In the genomic region with DNA sequence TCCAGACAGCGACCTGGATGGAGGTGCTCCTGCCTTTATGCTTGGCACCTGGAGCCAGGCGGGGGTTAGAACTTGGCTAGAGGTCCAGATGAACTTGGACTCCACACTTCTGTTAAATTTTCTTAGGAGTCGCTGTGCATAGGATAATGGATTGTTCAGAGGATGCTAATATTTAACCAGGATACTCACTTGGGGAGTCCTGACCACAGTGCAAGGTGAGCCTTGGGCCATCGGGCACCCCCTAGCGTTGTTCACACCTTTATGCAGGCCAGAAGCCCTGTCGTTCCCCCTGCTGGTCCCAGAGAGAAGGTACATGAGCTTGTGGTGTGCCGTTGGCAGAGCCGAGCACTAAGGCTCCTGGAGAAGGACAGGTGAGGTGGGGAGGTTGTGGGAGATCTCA, we compare ENCODE assay signal across 16 mouse cellular contexts. TPM values are rescaled to one million over a fixed set of nuclear protein-coding genes. Genes with fewer than 3 reads are reported as not detected.
DNase-seq lines count a peak whose midpoint lies in the region; ATAC-seq and TF ChIP-seq lines count a peak whose summit lies in the region.
"Had no signal": no experiment of that assay in that cellular context is flagged by ENCODE, and none has a peak within 500 bp of the region (broad histone marks: within the 10 kb centered on the region; RNA-seq: fewer than 3 reads in every experiment).

No protein-coding gene starts in this region.

- no peak overlapping the region for H3K9ac ChIP-seq in liver, adult 2 months (ENCODE audit: low read depth, low read length)
- no peak overlapping the region for H3K9ac ChIP-seq in liver, embryonic 11.5 days (ENCODE audit: low read depth, low read length)
- no peak overlapping the region for H3K9ac ChIP-seq in intestine, embryonic 15.5 days
- H3K9ac ChIP-seq: embryonic facial prominence, embryonic 15.5 days; heart, embryonic 15.5 days had no signal

- no peak overlapping the region for H3K4me2 ChIP-seq in liver, embryonic 11.5 days
- H3K4me2 ChIP-seq in intestine, embryonic 15.5 days (replicated peaks) = no peak overlapping the region
- H3K4me2 ChIP-seq: embryonic facial prominence, embryonic 15.5 days; heart, embryonic 15.5 days had no signal

- H3K9me3 ChIP-seq in liver, embryonic 11.5 days (ENCODE audit: control insufficient read depth, low read length) = no peaks in the 10 kb centered on the region
- H3K9me3 ChIP-seq in intestine, embryonic 15.5 days = no peaks in the 10 kb centered on the region
- H3K9me3 ChIP-seq: embryonic facial prominence, embryonic 15.5 days; heart, embryonic 15.5 days had no signal

- peaks cover 7% of the 10 kb centered on the region for H3K4me1 ChIP-seq in liver, adult 2 months (ENCODE audit: control insufficient read depth, insufficient read depth, low read length)
- H3K4me1 ChIP-seq in liver, embryonic 11.5 days (replicated peaks; ENCODE audit: control insufficient read depth, insufficient read depth, low read length) = peaks cover 8% of the 10 kb centered on the region
- peaks cover 33% of the 10 kb centered on the region for H3K4me1 ChIP-seq in intestine, embryonic 15.5 days (replicated peaks)

- in situ Hi-C loops in Patski (cut with MboI; ENCODE audit: low pct_unique_long_range_greater_than_20kb) = no loop called here

- TF ChIP-seq CTCF in liver, adult 2 months (IDR thresholded peaks at IDR 0.05; ENCODE audit: low read depth, low read length) = peak; percentile 57
- TF ChIP-seq CTCF in Patski (IDR thresholded peaks at IDR 0.05) = peak; percentile 58

- CTCF ChIA-PET in Patski (lab: Charles Lee) = no interaction called here

- intact Hi-C loops in heart, postnatal 14 days (cut with DNase I) = no loop called here

- H3K4me3 ChIP-seq in liver, adult 2 months (ENCODE audit: insufficient read depth, low read depth, low read length) = no peak overlapping the region
- H3K4me3 ChIP-seq in liver, embryonic 11.5 days (ENCODE audit: low read depth, low read length) = no peak overlapping the region
- no peak overlapping the region for H3K4me3 ChIP-seq in intestine, embryonic 15.5 days (replicated peaks)
- H3K4me3 ChIP-seq: embryonic facial prominence, embryonic 15.5 days; heart, embryonic 15.5 days had no signal

- H3K79me2 ChIP-seq in liver, adult 2 months (ENCODE audit: control insufficient read depth, insufficient read depth, low read length) = peaks cover 30% of the 10 kb centered on the region; the same call in 1 of the 2 replicates

- H3K36me3 ChIP-seq in liver, adult 2 months (ENCODE audit: control insufficient read depth, insufficient read depth, low read length) = peaks cover 7% of the 10 kb centered on the region
- peaks cover 12% of the 10 kb centered on the region; the same call in 1 of the 2 replicates for H3K36me3 ChIP-seq in liver, embryonic 11.5 days (ENCODE audit: control insufficient read depth, insufficient read depth, low read length)
- H3K36me3 ChIP-seq in intestine, embryonic 15.5 days = peaks cover 16% of the 10 kb centered on the region

- POLR2A ChIA-PET in Patski (lab: Charles Lee) = interaction anchor here (1.1 kb wide), 1 partner anchor 9 kb away, joined by 4 read pairs; no protein-coding TSS in a partner anchor

- no peak for TF ChIP-seq POLR2A in liver, adult 2 months (IDR thresholded peaks at IDR 0.05; ENCODE audit: extremely low read depth, insufficient read depth, low read length)

- no peak overlapping the region for H3K27ac ChIP-seq in liver, adult 2 months (replicated peaks; ENCODE audit: insufficient read depth, low read depth, low read length)
- H3K27ac ChIP-seq in liver, embryonic 11.5 days (ENCODE audit: low read depth, low read length) = no peak overlapping the region
- no peak overlapping the region for H3K27ac ChIP-seq in intestine, embryonic 15.5 days
- H3K27ac ChIP-seq: heart, embryonic 15.5 days had no signal

- ATAC-seq in liver, embryonic 11.5 days (replicated peaks; ENCODE audit: low FRiP score) = no peak
- ATAC-seq in Patski = no peak
- peak; percentile 54; the same call in 1 of the 2 replicates for ATAC-seq in intestine, embryonic 15.5 days

- H3K27me3 ChIP-seq in liver, adult 2 months (ENCODE audit: control insufficient read depth, insufficient read depth, low read length) = no peaks in the 10 kb centered on the region
- no peaks in the 10 kb centered on the region for H3K27me3 ChIP-seq in liver, embryonic 11.5 days (replicated peaks; ENCODE audit: control insufficient read depth, insufficient read depth, low read length)
- no peaks in the 10 kb centered on the region for H3K27me3 ChIP-seq in Patski
- H3K27me3 ChIP-seq in intestine, embryonic 15.5 days (replicated peaks) = no peaks in the 10 kb centered on the region
- H3K27me3 ChIP-seq: embryonic facial prominence, embryonic 15.5 days; heart, embryonic 15.5 days had no signal

- 41% methylated on average over 8 of the region's 8 CpGs for WGBS in liver, adult 2 months
- 59% methylated on average over 8 of the region's 8 CpGs for WGBS in liver, embryonic 11.5 days
- 48% methylated on average over 8 of the region's 8 CpGs for WGBS in intestine, embryonic 15.5 days

- DNase-seq in liver, adult 2 months (ENCODE audit: extremely low read depth, low read depth, low spot score) = peak; percentile 24
- no peak for DNase-seq in liver, embryonic 11.5 days (ENCODE audit: low spot score)
- DNase-seq in Patski (ENCODE audit: low read depth, low spot score) = no peak
- peak; percentile 79 to 92 for DNase-seq in kidney, postnatal 25 days
- DNase-seq in layer of hippocampus, adult 9-11 months = no peak
- no peak for DNase-seq in heart, postnatal 14 days
- no peak for DNase-seq in layer of hippocampus, postnatal 14 days (ENCODE audit: low spot score in 2 of 2)
- DNase-seq: adrenal gland, postnatal 14 days; cerebellum, adult 11 months; left cerebral cortex, postnatal 4 days had no signal

RNA-seq across cellular contexts. Expression of gene Scamp2, which starts 6.1 kb away (rescaled TPM):
- 10.5 and 10.7 TPM in 2 replicates for total RNA-seq in liver, adult 2 months (2014; rRNA removed)
- 28.4 and 32.6 TPM in 2 replicates for polyA plus RNA-seq in liver, adult 2 months (2012; rRNA removed)
- 47.6 and 50.3 TPM in 2 replicates for polyA plus RNA-seq in liver, embryonic 11.5 days (2014; fragmentation: Nextera tagmentation; extraction: Ambion mirVana)
- 60.2 TPM for polyA plus RNA-seq in Patski (2021)
- 83.9 and 84.5 TPM in 2 replicates for polyA plus RNA-seq in intestine, embryonic 15.5 days (2015; fragmentation: Nextera tagmentation; extraction: Ambion mirVana)
- 10 to 100 TPM; 28.0 to 32.7 TPM for total RNA-seq in heart, postnatal 14 days (2021)
- 10 to 100 TPM; 26.6 to 28.0 TPM for total RNA-seq in layer of hippocampus, postnatal 14 days (2021)

RNA-seq across cellular contexts. Expression of gene Mpi, which starts 14.3 kb away (rescaled TPM):
- 8.9 and 9.4 TPM in 2 replicates for total RNA-seq in liver, adult 2 months (2014; rRNA removed)
- polyA plus RNA-seq in liver, adult 2 months (2012; rRNA removed) = 12.2 and 14.5 TPM in 2 replicates
- polyA plus RNA-seq in liver, embryonic 11.5 days (2014; fragmentation: Nextera tagmentation; extraction: Ambion mirVana) = 25.8 and 28.0 TPM in 2 replicates
- polyA plus RNA-seq in Patski (2021) = 39.1 TPM
- 50.2 and 55.8 TPM in 2 replicates for polyA plus RNA-seq in intestine, embryonic 15.5 days (2015; fragmentation: Nextera tagmentation; extraction: Ambion mirVana)
- 100 to 1,000 TPM; 162 to 176 TPM for total RNA-seq in heart, postnatal 14 days (2021)
- 10 to 100 TPM; 71.3 to 78.8 TPM for total RNA-seq in layer of hippocampus, postnatal 14 days (2021)

RNA-seq across cellular contexts. Expression of gene Ulk3, which starts 22.4 kb away (rescaled TPM):
- total RNA-seq in liver, adult 2 months (2014; rRNA removed) = 4.5 and 5.7 TPM in 2 replicates
- 9.8 and 16.8 TPM in 2 replicates for polyA plus RNA-seq in liver, adult 2 months (2012; rRNA removed)
- polyA plus RNA-seq in liver, embryonic 11.5 days (2014; fragmentation: Nextera tagmentation; extraction: Ambion mirVana) = 8.4 and 11.6 TPM in 2 replicates
- polyA plus RNA-seq in Patski (2021) = 30.7 TPM
- 16.3 and 20.4 TPM in 2 replicates for polyA plus RNA-seq in intestine, embryonic 15.5 days (2015; fragmentation: Nextera tagmentation; extraction: Ambion mirVana)
- 1 to 10 TPM; 8.9 to 9.1 TPM for total RNA-seq in heart, postnatal 14 days (2021)
- total RNA-seq in layer of hippocampus, postnatal 14 days (2021) = 10 to 100 TPM; 24.1 to 24.5 TPM

RNA-seq across cellular contexts. Expression of gene Fam219b, which starts 29.5 kb away (rescaled TPM):
- 4.4 and 5.4 TPM in 2 replicates for total RNA-seq in liver, adult 2 months (2014; rRNA removed)
- 6.5 and 6.7 TPM in 2 replicates for polyA plus RNA-seq in liver, adult 2 months (2012; rRNA removed)
- 14.8 and 15.7 TPM in 2 replicates for polyA plus RNA-seq in liver, embryonic 11.5 days (2014; fragmentation: Nextera tagmentation; extraction: Ambion mirVana)
- 10.2 TPM for polyA plus RNA-seq in Patski (2021)
- 17.2 and 18.2 TPM in 2 replicates for polyA plus RNA-seq in intestine, embryonic 15.5 days (2015; fragmentation: Nextera tagmentation; extraction: Ambion mirVana)
- total RNA-seq in heart, postnatal 14 days (2021) = 1 to 10 TPM; 5.0 to 5.9 TPM
- 10 to 100 TPM; 20.9 to 23.4 TPM for total RNA-seq in layer of hippocampus, postnatal 14 days (2021)

RNA-seq across cellular contexts. Expression of gene Cplx3, which starts 39.2 kb away (rescaled TPM):
- total RNA-seq in liver, adult 2 months (2014; rRNA removed) = not detected in 2 replicates
- not detected in 2 replicates for polyA plus RNA-seq in liver, adult 2 months (2012; rRNA removed)
- polyA plus RNA-seq in liver, embryonic 11.5 days (2014; fragmentation: Nextera tagmentation; extraction: Ambion mirVana) = not detected in 2 replicates
- polyA plus RNA-seq in Patski (2021) = 0.72 TPM
- not detected in 2 replicates for polyA plus RNA-seq in intestine, embryonic 15.5 days (2015; fragmentation: Nextera tagmentation; extraction: Ambion mirVana)
- not detected for total RNA-seq in heart, postnatal 14 days (2021)
- 1 to 10 TPM; 2.4 to 3.2 TPM for total RNA-seq in layer of hippocampus, postnatal 14 days (2021)
- total RNA-seq: adrenal gland, postnatal 14 days; ES-E14; megakaryocyte-erythroid progenitor cell, adult 5-6 weeks had no signal
- polyA plus RNA-seq: embryonic facial prominence, embryonic 15.5 days; heart, embryonic 15.5 days; intestine, embryonic 14.5 days had no signal

Comparison
In these comparisons a context has a peak if more than half of its experiments do, and no peak if none do; other contexts are left out.
1. DNase-seq: peak in liver, adult 2 months (single experiment) and kidney, postnatal 25 days (2 of 2); none in liver, embryonic 11.5 days (single experiment), Patski (single experiment), layer of hippocampus, adult 9-11 months (single experiment), heart, postnatal 14 days (0 of 2) and layer of hippocampus, postnatal 14 days (0 of 2).